Mouse (Mus musculus) embryonic stem cell, embryonic (primary cell): ENCODE results near the gene Anxa11.

Experiments
- CTCF ChIA-PET, 4 experiments: fragments of 300-600 bp in 2 of 4; fragments of 350-600 bp in 2 of 4; sonication (Branson Sonifier 250); formaldehyde crosslinking; loops; one replicate each; lab custom pipeline; 2022; ENCODE audit warnings: inconsistent platforms in 2 of 4; lab: Charles Lee
- POLR2A ChIA-PET, 4 experiments: fragments of 300-600 bp in 2 of 4; fragments of 350-600 bp in 2 of 4; sonication (Branson Sonifier 250); formaldehyde crosslinking; loops; one replicate each; lab custom pipeline; 2022; ENCODE audit warnings: antibody characterized with exemption in 4 of 4, inconsistent platforms in 1 of 4; lab: Charles Lee

The Anxa11 gene

GRCm38 (mm10) chr14:25825880-25826626 is 15.9 kb upstream of the Anxa11 start:
- CTCF ChIA-PET: interaction anchor here in 2 of 4 experiments (0.6 to 0.7 kb wide), 3 partner anchors 11 to 81 kb away, joined by 3 to 4 read pairs (median 3); no protein-coding TSS in a partner anchor
- POLR2A ChIA-PET: interaction anchor here (0.7 to 3.4 kb wide), 10 partner anchors 16 to 640 kb away, joined by 3 to 24 read pairs (median 4); partner anchors contain the start of genes Anxa11 (in 4 of the 4) and Zcchc24 (in 1 of the 4)

- CTCF ChIA-PET: no interaction called here
- POLR2A ChIA-PET: interaction anchor here in 2 of 4 experiments (0.6 to 2.0 kb wide), 3 partner anchors 15 to 24 kb away, joined by 3 to 12 read pairs (median 4); partner anchors contain the start of gene Anxa11 (in 1 of the 2)
Observed at GRCm38 (mm10) chr14:25826866-25827265, 15.1 kb upstream of the Anxa11 start.

- ChIA-PET CTCF (interaction anchor here in 1 of 4 experiments (1.2 to 2.3 kb wide), 4 partner anchors 10 to 91 kb away, joined by 3 to 7 read pairs (median 4); no protein-coding TSS in a partner anchor), POLR2A (interaction anchor here in 3 of 4 experiments (0.7 to 4.4 kb wide), 10 partner anchors 10 to 113 kb away, joined by 3 to 59 read pairs (median 4); partner anchors contain the start of gene Anxa11 (in 2 of the 3))
Observed at GRCm38 (mm10) chr14:25831332-25831731, 10.6 kb upstream of the Anxa11 start.

GRCm38 (mm10) chr14:25832301-25832700 is 9.7 kb upstream of the Anxa11 start:
- ChIA-PET CTCF (interaction anchor here (0.5 to 2.3 kb wide), 32 partner anchors 9 to 1652 kb away, joined by 3 to 20 read pairs (median 4); partner anchors contain the start of gene Anxa11 (in 3 of the 4)), POLR2A (interaction anchor here in 3 of 4 experiments (0.5 to 4.4 kb wide), 18 partner anchors 8 to 63 kb away, joined by 3 to 59 read pairs (median 4); partner anchors contain the start of genes Anxa11 (in 3 of the 3) and Zcchc24 (in 1 of the 3))

- CTCF ChIA-PET: interaction anchor here in 2 of 4 experiments (0.9 to 1.3 kb wide), 2 partner anchors 22 to 32 kb away, joined by 3 to 4 read pairs; no protein-coding TSS in a partner anchor
- POLR2A ChIA-PET: interaction anchor here in 3 of 4 experiments (0.6 to 1.2 kb wide), 6 partner anchors 8 to 1579 kb away, joined by 3 to 8 read pairs (median 4); no protein-coding TSS in a partner anchor
Observed at GRCm38 (mm10) chr14:25838411-25838810, 3.5 kb upstream of the Anxa11 start.

GRCm38 (mm10) chr14:25839791-25840190 is 2.2 kb upstream of the Anxa11 start:
- ChIA-PET CTCF (no interaction called here), POLR2A (interaction anchor here in 1 of 4 experiments (1.1 kb wide), 1 partner anchor 8 kb away, joined by 4 read pairs; no protein-coding TSS in a partner anchor)

GRCm38 (mm10) chr14:25840961-25841360 is 995 bp upstream of the Anxa11 start:
- POLR2A ChIA-PET: interaction anchor here in 3 of 4 experiments (0.7 to 6.1 kb wide), 31 partner anchors 8 to 765 kb away, joined by 3 to 86 read pairs (median 5); partner anchors contain the start of gene Zcchc24 (in 1 of the 3)

GRCm38 (mm10) chr14:25841579-25841978 is 377 bp upstream of the Anxa11 start:
- ChIA-PET POLR2A (interaction anchor here (0.7 to 6.1 kb wide), 64 partner anchors 7 to 1588 kb away, joined by 3 to 86 read pairs (median 5); partner anchors contain the start of genes Ppif (in 1 of the 4), Slmap (in 1 of the 4) and Zcchc24 (in 1 of the 4)), CTCF (interaction anchor here (0.7 to 2.2 kb wide), 7 partner anchors 9 to 276 kb away, joined by 3 to 20 read pairs (median 4); no protein-coding TSS in a partner anchor)

More at GRCm38 (mm10) chr14:25840961-25841360, 995 bp upstream of the Anxa11 start:
- CTCF ChIA-PET: interaction anchor here in 3 of 4 experiments (0.7 to 1.4 kb wide), 4 partner anchors 8 to 92 kb away, joined by 3 to 4 read pairs (median 3); no protein-coding TSS in a partner anchor

- POLR2A ChIA-PET: interaction anchor here (0.6 to 6.1 kb wide), 48 partner anchors 7 to 1127 kb away, joined by 3 to 86 read pairs (median 8); partner anchors contain the start of genes Ppif (in 1 of the 4), Slmap (in 1 of the 4) and Zcchc24 (in 1 of the 4)
- CTCF ChIA-PET: interaction anchor here in 3 of 4 experiments (0.5 to 2.2 kb wide), 9 partner anchors 10 to 277 kb away, joined by 3 to 20 read pairs (median 3); no protein-coding TSS in a partner anchor
Observed at GRCm38 (mm10) chr14:25842688-25843003, 690 bp downstream of the Anxa11 start.

- CTCF ChIA-PET: interaction anchor here in 2 of 4 experiments (1.5 to 2.0 kb wide), 3 partner anchors 11 to 12 kb away, joined by 5 to 6 read pairs (median 5); no protein-coding TSS in a partner anchor
- POLR2A ChIA-PET: interaction anchor here in 3 of 4 experiments (1.0 to 6.1 kb wide), 12 partner anchors 9 to 66 kb away, joined by 3 to 86 read pairs (median 5); no protein-coding TSS in a partner anchor
Observed at GRCm38 (mm10) chr14:25844372-25844771, 2.4 kb downstream of the Anxa11 start.

- ChIA-PET CTCF (interaction anchor here (0.6 to 2.0 kb wide), 6 partner anchors 10 to 196 kb away, joined by 3 to 6 read pairs (median 4); no protein-coding TSS in a partner anchor), POLR2A (interaction anchor here in 2 of 4 experiments (1.1 to 6.1 kb wide), 11 partner anchors 10 to 68 kb away, joined by 3 to 63 read pairs (median 5); no protein-coding TSS in a partner anchor)
Observed at GRCm38 (mm10) chr14:25845832-25846383, 4.0 kb downstream of the Anxa11 start.

- ChIA-PET CTCF (interaction anchor here in 2 of 4 experiments (1.0 to 2.0 kb wide), 2 partner anchors 9 to 13 kb away, joined by 3 to 6 read pairs; no protein-coding TSS in a partner anchor), POLR2A (interaction anchor here in 2 of 4 experiments (1.1 to 6.1 kb wide), 6 partner anchors 11 to 23 kb away, joined by 3 to 63 read pairs (median 4); no protein-coding TSS in a partner anchor)
Observed at GRCm38 (mm10) chr14:25846516-25846915, 4.6 kb downstream of the Anxa11 start.

- CTCF ChIA-PET: interaction anchor here in 2 of 4 experiments (1.1 to 1.2 kb wide), 2 partner anchors 15 to 16 kb away, joined by 4 read pairs; no protein-coding TSS in a partner anchor
- POLR2A ChIA-PET: interaction anchor here in 3 of 4 experiments (0.7 to 1.5 kb wide), 10 partner anchors 8 to 258 kb away, joined by 3 to 6 read pairs (median 4); no protein-coding TSS in a partner anchor
Observed at GRCm38 (mm10) chr14:25847660-25848059, 5.7 kb downstream of the Anxa11 start.

GRCm38 (mm10) chr14:25848237-25848636 is 6.3 kb downstream of the Anxa11 start:
- CTCF ChIA-PET: interaction anchor here in 2 of 4 experiments (0.6 to 1.2 kb wide), 3 partner anchors 16 to 20 kb away, joined by 4 to 5 read pairs (median 4); no protein-coding TSS in a partner anchor
- POLR2A ChIA-PET: interaction anchor here in 3 of 4 experiments (0.9 to 1.5 kb wide), 9 partner anchors 9 to 259 kb away, joined by 3 to 6 read pairs (median 4); no protein-coding TSS in a partner anchor

GRCm38 (mm10) chr14:25848708-25849107 is 6.8 kb downstream of the Anxa11 start:
- ChIA-PET POLR2A (interaction anchor here in 3 of 4 experiments (0.7 to 2.6 kb wide), 12 partner anchors 7 to 260 kb away, joined by 3 to 12 read pairs (median 4); partner anchors contain the start of genes Anxa11 (in 1 of the 3) and Zcchc24 (in 1 of the 3)), CTCF (interaction anchor here in 2 of 4 experiments (0.6 to 1.2 kb wide), 2 partner anchors 17 to 19 kb away, joined by 4 to 5 read pairs; no protein-coding TSS in a partner anchor)

- ChIA-PET POLR2A (interaction anchor here in 3 of 4 experiments (0.6 to 7.7 kb wide), 8 partner anchors 8 to 1227 kb away, joined by 3 to 86 read pairs (median 4); partner anchors contain the start of gene Anxa11 (in 2 of the 3)), CTCF (interaction anchor here in 2 of 4 experiments (0.6 to 1.3 kb wide), 2 partner anchors 44 to 577 kb away, joined by 3 to 4 read pairs; no protein-coding TSS in a partner anchor)
Observed at GRCm38 (mm10) chr14:25850433-25850832, 8.5 kb downstream of the Anxa11 start.
